Mouse (Mus musculus): ENCODE measurements around the gene Fam171a2. TPM values are rescaled to one million over a fixed set of nuclear protein-coding genes. Genes with fewer than 3 reads are reported as not detected.

The Fam171a2 gene
- polyA plus RNA-seq, 1 experiment: 35.5 TPM

- DNase-seq (ENCODE audit: low read depth): no peak
Observed at GRCm38 (mm10) chr11:102453131-102453530, 5.6 kb upstream of the Fam171a2 start.

- no peak for DNase-seq (ENCODE audit: low read depth)
Observed at GRCm38 (mm10) chr11:102449043-102450008, 1.8 kb upstream of the Fam171a2 start.

GRCm38 (mm10) chr11:102448327-102448726 is 845 bp upstream of the Fam171a2 start:
- DNase-seq (ENCODE audit: low read depth): no peak

- DNase-seq (ENCODE audit: low read depth): no peak
Observed at GRCm38 (mm10) chr11:102446581-102447461, 661 bp downstream of the Fam171a2 start.

- DNase-seq (ENCODE audit: low read depth): no peak
Observed at GRCm38 (mm10) chr11:102445891-102446361, 1.6 kb downstream of the Fam171a2 start.

- DNase-seq (ENCODE audit: low read depth): no peak
Observed at GRCm38 (mm10) chr11:102445264-102445890, 2.1 kb downstream of the Fam171a2 start.

- DNase-seq (ENCODE audit: low read depth): no peak
Observed at GRCm38 (mm10) chr11:102444781-102445180, 2.7 kb downstream of the Fam171a2 start.

GRCm38 (mm10) chr11:102444321-102444720 is 3.2 kb downstream of the Fam171a2 start:
- no peak for DNase-seq (ENCODE audit: low read depth)

- no peak for DNase-seq (ENCODE audit: low read depth)
Observed at GRCm38 (mm10) chr11:102443740-102444139, 3.7 kb downstream of the Fam171a2 start.

- DNase-seq (ENCODE audit: low read depth): no peak
Observed at GRCm38 (mm10) chr11:102442089-102442488, 5.4 kb downstream of the Fam171a2 start.

GRCm38 (mm10) chr11:102441434-102441833 is 6.0 kb downstream of the Fam171a2 start:
- no peak for DNase-seq (ENCODE audit: low read depth)

GRCm38 (mm10) chr11:102440255-102440654 is 7.2 kb downstream of the Fam171a2 start:
- no peak for DNase-seq (ENCODE audit: low read depth)

GRCm38 (mm10) chr11:102439093-102440082 is 8.1 kb downstream of the Fam171a2 start:
- no peak for DNase-seq (ENCODE audit: low read depth)

GRCm38 (mm10) chr11:102438212-102439092 is 9.0 kb downstream of the Fam171a2 start:
- DNase-seq (ENCODE audit: low read depth): no peak

- DNase-seq (ENCODE audit: low read depth): no peak
Observed at GRCm38 (mm10) chr11:102437120-102438061, 10.1 kb downstream of the Fam171a2 start.

GRCm38 (mm10) chr11:102436471-102436790 is 11.1 kb downstream of the Fam171a2 start:
- no peak for DNase-seq (ENCODE audit: low read depth)

- no peak for DNase-seq (ENCODE audit: low read depth)
Observed at GRCm38 (mm10) chr11:102435754-102436470, 11.6 kb downstream of the Fam171a2 start.
